16 mouse cellular contexts compared by ENCODE assay signal in the genomic region with DNA sequence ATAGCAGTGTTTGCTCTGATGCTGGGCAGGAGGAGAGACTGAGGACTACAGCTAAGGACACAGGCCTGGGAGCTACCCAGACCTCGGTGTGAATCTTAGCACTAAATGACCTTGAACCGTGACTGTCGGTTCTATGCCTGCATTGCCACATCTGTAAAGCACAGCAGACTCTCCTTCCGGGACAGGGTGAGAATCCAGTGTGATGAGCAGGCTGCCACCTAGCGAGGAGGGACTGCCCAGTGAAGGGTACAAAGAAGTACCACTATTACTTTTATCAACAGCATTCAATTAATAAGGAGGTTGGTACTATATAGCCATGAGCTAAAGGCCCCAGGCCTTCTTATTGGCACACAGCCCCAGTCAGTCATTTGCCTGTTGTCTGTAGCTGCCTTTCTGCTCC.
DNase-seq lines count a peak whose midpoint lies in the region; ATAC-seq and TF ChIP-seq lines count a peak whose summit lies in the region.
"Had no signal": no experiment of that assay in that cellular context is flagged by ENCODE, and none has a peak within 500 bp of the region (broad histone marks: within the 10 kb centered on the region; RNA-seq: fewer than 3 reads in every experiment).

No protein-coding gene starts in this region.

- TF ChIP-seq EP300 in liver, postnatal 0 days (IDR thresholded peaks at IDR 0.05; ENCODE audit: low read depth), result no peak

- H3K4me1 ChIP-seq in hindbrain, embryonic 13.5 days (replicated peaks), result peaks cover 64% of the 10 kb centered on the region
- peaks cover 53% of the 10 kb centered on the region for H3K4me1 ChIP-seq in hindbrain, embryonic 12.5 days
- H3K4me1 ChIP-seq in liver, postnatal 0 days (ENCODE audit: insufficient read depth), result no peaks in the 10 kb centered on the region
- H3K4me1 ChIP-seq in liver, embryonic 11.5 days (replicated peaks; ENCODE audit: control insufficient read depth, insufficient read depth, low read length), result no peaks in the 10 kb centered on the region

- H3K36me3 ChIP-seq in hindbrain, embryonic 13.5 days, result no peaks in the 10 kb centered on the region
- H3K36me3 ChIP-seq in hindbrain, embryonic 12.5 days, result no peaks in the 10 kb centered on the region
- H3K36me3 ChIP-seq in liver, postnatal 0 days (replicated peaks; ENCODE audit: insufficient read depth, low read length), result no peaks in the 10 kb centered on the region
- H3K36me3 ChIP-seq in liver, embryonic 11.5 days (ENCODE audit: control insufficient read depth, insufficient read depth, low read length), result no peaks in the 10 kb centered on the region
- H3K36me3 ChIP-seq: limb, embryonic 12.5 days; neural tube, embryonic 13.5 days had no signal

- WGBS in hindbrain, embryonic 13.5 days, result 55% methylated on average over 5 of the region's 5 CpGs
- 55% methylated on average over 5 of the region's 5 CpGs for WGBS in hindbrain, embryonic 12.5 days
- WGBS in liver, postnatal 0 days (ENCODE audit: insufficient replicate concordance), result 36% methylated on average over 5 of the region's 5 CpGs
- WGBS in liver, embryonic 11.5 days, result 49% methylated on average over 5 of the region's 5 CpGs

- H3K9me3 ChIP-seq in hindbrain, embryonic 13.5 days, result no peaks in the 10 kb centered on the region
- no peaks in the 10 kb centered on the region for H3K9me3 ChIP-seq in hindbrain, embryonic 12.5 days (replicated peaks)
- no peaks in the 10 kb centered on the region for H3K9me3 ChIP-seq in liver, postnatal 0 days (ENCODE audit: low read length)
- H3K9me3 ChIP-seq in liver, embryonic 11.5 days (ENCODE audit: control insufficient read depth, low read length), result no peaks in the 10 kb centered on the region
- H3K9me3 ChIP-seq: limb, embryonic 12.5 days; neural tube, embryonic 13.5 days had no signal

- TF ChIP-seq CTCF in liver, postnatal 0 days (IDR thresholded peaks at IDR 0.05; ENCODE audit: low read depth), result peak; percentile 25

- no peak overlapping the region for H3K9ac ChIP-seq in hindbrain, embryonic 13.5 days
- H3K9ac ChIP-seq in hindbrain, embryonic 12.5 days, result no peak overlapping the region
- H3K9ac ChIP-seq in liver, postnatal 0 days (replicated peaks), result no peak overlapping the region
- no peak overlapping the region for H3K9ac ChIP-seq in liver, embryonic 11.5 days (ENCODE audit: low read depth, low read length)
- H3K9ac ChIP-seq: limb, embryonic 12.5 days; neural tube, embryonic 13.5 days had no signal

- ATAC-seq in hindbrain, embryonic 13.5 days (ENCODE audit: low FRiP score), result no peak
- no peak for ATAC-seq in hindbrain, embryonic 12.5 days (ENCODE audit: low FRiP score)
- ATAC-seq in liver, postnatal 0 days, result no peak
- no peak for ATAC-seq in liver, embryonic 11.5 days (replicated peaks; ENCODE audit: low FRiP score)

- H3K4me3 ChIP-seq in hindbrain, embryonic 13.5 days, result no peak overlapping the region
- H3K4me3 ChIP-seq in hindbrain, embryonic 12.5 days, result no peak overlapping the region
- no peak overlapping the region for H3K4me3 ChIP-seq in liver, postnatal 0 days (ENCODE audit: low read depth, low read length)
- H3K4me3 ChIP-seq in liver, embryonic 11.5 days (ENCODE audit: low read depth, low read length), result no peak overlapping the region
- H3K4me3 ChIP-seq: limb, embryonic 12.5 days; neural tube, embryonic 13.5 days had no signal

- H3K27me3 ChIP-seq in hindbrain, embryonic 13.5 days, result peaks cover 69% of the 10 kb centered on the region
- H3K27me3 ChIP-seq in hindbrain, embryonic 12.5 days, result peaks cover 43% of the 10 kb centered on the region
- no peaks in the 10 kb centered on the region for H3K27me3 ChIP-seq in liver, postnatal 0 days (ENCODE audit: insufficient read depth, low read length)
- H3K27me3 ChIP-seq in liver, embryonic 11.5 days (replicated peaks; ENCODE audit: control insufficient read depth, insufficient read depth, low read length), result no peaks in the 10 kb centered on the region; the same call in none of the 2 replicates

- H3K4me2 ChIP-seq in hindbrain, embryonic 13.5 days, result no peak overlapping the region
- H3K4me2 ChIP-seq in hindbrain, embryonic 12.5 days (replicated peaks), result no peak overlapping the region
- H3K4me2 ChIP-seq in liver, postnatal 0 days (ENCODE audit: low read depth, low read length), result no peak overlapping the region
- no peak overlapping the region for H3K4me2 ChIP-seq in liver, embryonic 11.5 days
- H3K4me2 ChIP-seq: limb, embryonic 12.5 days; neural tube, embryonic 13.5 days had no signal

- DNase-seq in liver, postnatal 0 days, result no peak
- DNase-seq in liver, embryonic 11.5 days (ENCODE audit: low spot score), result no peak
- DNase-seq in 3T3-L1 (ENCODE audit: low read depth, low spot score) (peak; percentile 5), NIH3T3 (ENCODE audit: low read depth) (peak; percentile 13)
- no peak for DNase-seq in urinary bladder, postnatal 14 days (ENCODE audit: low spot score)
- no peak for DNase-seq in spleen, adult 18-20 months
- DNase-seq: cerebellum, postnatal 25 days; gastrocnemius, postnatal 25 days; kidney, adult 18-20 months; kidney, postnatal 4 days; layer of hippocampus, postnatal 36 days; thymus, adult 18-20 months had no signal

- H3K27ac ChIP-seq in hindbrain, embryonic 13.5 days, result peak overlapping the region; percentile 25
- H3K27ac ChIP-seq in hindbrain, embryonic 12.5 days, result no peak overlapping the region
- no peak overlapping the region for H3K27ac ChIP-seq in liver, postnatal 0 days (ENCODE audit: low read depth)
- no peak overlapping the region for H3K27ac ChIP-seq in liver, embryonic 11.5 days (ENCODE audit: low read depth, low read length)
- H3K27ac ChIP-seq: limb, embryonic 12.5 days had no signal

Comparison
In these comparisons a context has a peak if more than half of its experiments do, and no peak if none do; other contexts are left out.
1. DNase-seq: peak in 3T3-L1 (single experiment) and NIH3T3 (single experiment); none in liver, postnatal 0 days (single experiment), liver, embryonic 11.5 days (single experiment), urinary bladder, postnatal 14 days (single experiment) and spleen, adult 18-20 months (0 of 2).